Mouse (Mus musculus): ENCODE measurements around the gene Prss32. TPM values are rescaled to one million over a fixed set of nuclear protein-coding genes. Genes with fewer than 3 reads are reported as not detected.
"Not testable (repeated sequence)": the region's sequence is repeated elsewhere in the genome, so short reads cannot be mapped to it uniquely, and the experiment has no call there.

Gene Prss32
- polyA plus RNA-seq, 1 experiment from 2014 or later = not detected

- H3K27ac ChIP-seq (replicated peaks in 1 of 2; ENCODE audit: control insufficient read depth in 1 of 2, insufficient read depth in 1 of 2, low read depth in 2 of 2, low read length in 2 of 2) = no peak overlapping the region
- H3K36me3 ChIP-seq (ENCODE audit: control insufficient read depth, insufficient read depth, low read length) = no peaks in the 10 kb centered on the region
- H3K4me2 ChIP-seq (ENCODE audit: low read length) = no peak overlapping the region
- no peaks in the 10 kb centered on the region for H3K4me1 ChIP-seq (ENCODE audit: control insufficient read depth in 2 of 2, insufficient read depth in 2 of 2, low read length in 2 of 2)
- H3K4me3 ChIP-seq (ENCODE audit: control insufficient read depth in 1 of 2, insufficient read depth in 1 of 2, low read depth in 1 of 2, low read length in 2 of 2) = no peak overlapping the region
- no peaks in the 10 kb centered on the region for H3K9me3 ChIP-seq (ENCODE audit: control insufficient read depth, low read length)
- H3K27me3 ChIP-seq (ENCODE audit: control insufficient read depth, insufficient read depth, low read length) = no peaks in the 10 kb centered on the region
- no peak for ATAC-seq (ENCODE audit: insufficient number of reproducible peaks, insufficient read depth, low FRiP score, low read depth)
- 93% methylated on average over 4 of the region's 4 CpGs for WGBS
- no peak overlapping the region for H3K9ac ChIP-seq (ENCODE audit: low read length)
Observed at GRCm38 (mm10) chr17:23862926-23863325, 19.3 kb downstream of the Prss32 start.

GRCm38 (mm10) chr17:23867756-23868155 lies 24.1 kb downstream of the Prss32 start, which contains the start of gene Prss21:
Gene Prss21 (plus strand): TSS chr17:23868056.
- Histone ChIP-seq H3K4me2 (ENCODE audit: low read length) (no peak within 1 kb of the TSS), H3K9ac (ENCODE audit: low read length) (no peak within 1 kb of the TSS), H3K36me3 (ENCODE audit: control insufficient read depth, insufficient read depth, low read length) (no peaks in the 10 kb centered on the region), H3K27me3 (ENCODE audit: control insufficient read depth, insufficient read depth, low read length) (no peaks in the 10 kb centered on the region), H3K4me3 (ENCODE audit: control insufficient read depth in 1 of 2, insufficient read depth in 1 of 2, low read depth in 1 of 2, low read length in 2 of 2) (no peak within 1 kb of the TSS), H3K27ac (replicated peaks in 1 of 2; ENCODE audit: control insufficient read depth in 1 of 2, insufficient read depth in 1 of 2, low read depth in 2 of 2, low read length in 2 of 2) (no peak within 1 kb of the TSS), H3K4me1 (ENCODE audit: control insufficient read depth in 2 of 2, insufficient read depth in 2 of 2, low read length in 2 of 2) (no peaks in the 10 kb centered on the region), H3K9me3 (ENCODE audit: control insufficient read depth, low read length) (no peaks in the 10 kb centered on the region)
- 76% methylated on average over 15 of the region's 15 CpGs for WGBS
- no peak for ATAC-seq (ENCODE audit: insufficient number of reproducible peaks, insufficient read depth, low FRiP score, low read depth)

GRCm38 (mm10) chr17:23868513-23868912 lies 24.9 kb downstream of the Prss32 start:
- Histone ChIP-seq H3K36me3 (ENCODE audit: control insufficient read depth, insufficient read depth, low read length) (no peaks in the 10 kb centered on the region), H3K4me2 (ENCODE audit: low read length) (no peak overlapping the region), H3K9ac (ENCODE audit: low read length) (no peak overlapping the region), H3K4me1 (ENCODE audit: control insufficient read depth in 2 of 2, insufficient read depth in 2 of 2, low read length in 2 of 2) (no peaks in the 10 kb centered on the region), H3K27me3 (ENCODE audit: control insufficient read depth, insufficient read depth, low read length) (no peaks in the 10 kb centered on the region), H3K4me3 (ENCODE audit: control insufficient read depth in 1 of 2, insufficient read depth in 1 of 2, low read depth in 1 of 2, low read length in 2 of 2) (no peak overlapping the region), H3K27ac (replicated peaks in 1 of 2; ENCODE audit: control insufficient read depth in 1 of 2, insufficient read depth in 1 of 2, low read depth in 2 of 2, low read length in 2 of 2) (no peak overlapping the region), H3K9me3 (ENCODE audit: control insufficient read depth, low read length) (no peaks in the 10 kb centered on the region)
- ATAC-seq (ENCODE audit: insufficient number of reproducible peaks, insufficient read depth, low FRiP score, low read depth) = no peak
- 85% methylated on average over 11 of the region's 11 CpGs for WGBS

GRCm38 (mm10) chr17:23873884-23874856 lies 30.5 kb downstream of the Prss32 start:
- ATAC-seq (ENCODE audit: insufficient number of reproducible peaks, insufficient read depth, low FRiP score, low read depth) = no peak
- WGBS = 43% methylated on average over 8 of the region's 8 CpGs

GRCm38 (mm10) chr17:23876741-23877140 lies 33.1 kb downstream of the Prss32 start:
- H3K9me3 ChIP-seq (ENCODE audit: control insufficient read depth, low read length) = no peaks in the 10 kb centered on the region

More at GRCm38 (mm10) chr17:23873884-23874856, 30.5 kb downstream of the Prss32 start:
- Histone ChIP-seq H3K27ac (replicated peaks in 1 of 2; ENCODE audit: control insufficient read depth in 1 of 2, insufficient read depth in 1 of 2, low read depth in 2 of 2, low read length in 2 of 2) (no peak overlapping the region), H3K4me2 (ENCODE audit: low read length) (no peak overlapping the region), H3K4me3 (ENCODE audit: control insufficient read depth in 1 of 2, insufficient read depth in 1 of 2, low read depth in 1 of 2, low read length in 2 of 2) (no peak overlapping the region), H3K9ac (ENCODE audit: low read length) (no peak overlapping the region), H3K4me1 (ENCODE audit: control insufficient read depth in 2 of 2, insufficient read depth in 2 of 2, low read length in 2 of 2) (0 out of 4 replicates have a peak, but pooled peaks cover 2 to 3% of the 10 kb centered on the region in 2 experiments), H3K36me3 (ENCODE audit: control insufficient read depth, insufficient read depth, low read length) (no peaks in the 10 kb centered on the region), H3K9me3 (ENCODE audit: control insufficient read depth, low read length) (no peaks in the 10 kb centered on the region), H3K27me3 (ENCODE audit: control insufficient read depth, insufficient read depth, low read length) (no peaks in the 10 kb centered on the region)

GRCm38 (mm10) chr17:23877166-23877565 lies 33.5 kb downstream of the Prss32 start:
- Histone ChIP-seq H3K4me2 (ENCODE audit: low read length) (no peak overlapping the region), H3K9me3 (ENCODE audit: control insufficient read depth, low read length) (no peaks in the 10 kb centered on the region), H3K9ac (ENCODE audit: low read length) (no peak overlapping the region), H3K4me3 (ENCODE audit: control insufficient read depth in 1 of 2, insufficient read depth in 1 of 2, low read depth in 1 of 2, low read length in 2 of 2) (no peak overlapping the region), H3K27me3 (ENCODE audit: control insufficient read depth, insufficient read depth, low read length) (no peaks in the 10 kb centered on the region), H3K36me3 (ENCODE audit: control insufficient read depth, insufficient read depth, low read length) (no peaks in the 10 kb centered on the region), H3K4me1 (ENCODE audit: control insufficient read depth in 2 of 2, insufficient read depth in 2 of 2, low read length in 2 of 2) (0 out of 4 replicates have a peak, but pooled peaks cover 2 to 3% of the 10 kb centered on the region in 2 experiments), H3K27ac (replicated peaks in 1 of 2; ENCODE audit: control insufficient read depth in 1 of 2, insufficient read depth in 1 of 2, low read depth in 2 of 2, low read length in 2 of 2) (no peak overlapping the region)
- WGBS = 80% methylated on average over 2 of the region's 2 CpGs
- no peak for ATAC-seq (ENCODE audit: insufficient number of reproducible peaks, insufficient read depth, low FRiP score, low read depth)

More at GRCm38 (mm10) chr17:23876741-23877140, 33.1 kb downstream of the Prss32 start:
- 0 out of 4 replicates have a peak, but pooled peaks cover 2 to 3% of the 10 kb centered on the region in 2 experiments for H3K4me1 ChIP-seq (ENCODE audit: control insufficient read depth in 2 of 2, insufficient read depth in 2 of 2, low read length in 2 of 2)
- H3K9ac ChIP-seq (ENCODE audit: low read length) = no peak overlapping the region
- no peaks in the 10 kb centered on the region for H3K27me3 ChIP-seq (ENCODE audit: control insufficient read depth, insufficient read depth, low read length)
- H3K27ac ChIP-seq (replicated peaks in 1 of 2; ENCODE audit: control insufficient read depth in 1 of 2, insufficient read depth in 1 of 2, low read depth in 2 of 2, low read length in 2 of 2) = no peak overlapping the region
- no peak overlapping the region for H3K4me3 ChIP-seq (ENCODE audit: control insufficient read depth in 1 of 2, insufficient read depth in 1 of 2, low read depth in 1 of 2, low read length in 2 of 2)
- 56% methylated on average over 3 of the region's 3 CpGs for WGBS
- no peak overlapping the region for H3K4me2 ChIP-seq (ENCODE audit: low read length)
- ATAC-seq (ENCODE audit: insufficient number of reproducible peaks, insufficient read depth, low FRiP score, low read depth) = 0 out of 2 replicates have a peak, but pooled peaks have one; percentile 26
- no peaks in the 10 kb centered on the region for H3K36me3 ChIP-seq (ENCODE audit: control insufficient read depth, insufficient read depth, low read length)

GRCm38 (mm10) chr17:23880576-23880975 lies 36.9 kb downstream of the Prss32 start, which contains the start of the genes Dcpp1 and Dcpp2:
Gene Dcpp1 (plus strand): TSS chr17:23880876.
Gene Dcpp2 (plus strand): TSS chr17:23880880.
- H3K4me1 ChIP-seq (ENCODE audit: control insufficient read depth in 2 of 2, insufficient read depth in 2 of 2, low read length in 2 of 2); ATAC-seq (ENCODE audit: insufficient number of reproducible peaks, insufficient read depth, low FRiP score, low read depth); H3K9ac ChIP-seq (ENCODE audit: low read length); H3K4me2 ChIP-seq (ENCODE audit: low read length); H3K4me3 ChIP-seq (ENCODE audit: control insufficient read depth in 1 of 2, insufficient read depth in 1 of 2, low read depth in 1 of 2, low read length in 2 of 2); H3K27me3 ChIP-seq (ENCODE audit: control insufficient read depth, insufficient read depth, low read length); H3K27ac ChIP-seq (replicated peaks in 1 of 2; ENCODE audit: control insufficient read depth in 1 of 2, insufficient read depth in 1 of 2, low read depth in 2 of 2, low read length in 2 of 2); H3K36me3 ChIP-seq (ENCODE audit: control insufficient read depth, insufficient read depth, low read length); H3K9me3 ChIP-seq (ENCODE audit: control insufficient read depth, low read length): not testable (repeated sequence)
- 43% methylated on average over 4 of the region's 4 CpGs for WGBS

All from heart, embryonic 14.5 days (tissue).